Mouse (Mus musculus): ENCODE results near the gene Tuba4a.

The Tuba4a gene

DNA sequence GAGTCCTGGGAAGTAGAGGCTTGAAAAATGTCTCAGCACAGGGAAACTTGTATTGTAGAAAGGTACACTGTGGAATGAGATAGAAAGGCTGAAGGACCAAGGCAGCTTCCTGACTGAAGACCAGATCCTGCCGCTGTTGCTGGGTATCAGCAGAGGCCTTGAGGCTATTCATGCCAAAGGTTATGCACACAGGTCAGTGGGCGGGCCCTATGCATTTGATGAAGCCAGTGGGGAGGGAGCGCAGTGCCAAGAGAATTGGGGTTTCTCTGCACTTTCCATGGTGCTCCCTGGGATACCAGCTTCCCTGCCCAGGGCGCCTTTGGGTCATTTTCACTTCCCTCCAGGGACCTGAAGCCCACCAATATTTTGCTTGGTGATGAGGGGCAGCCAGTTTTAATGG lies 7.1 kb downstream of the Tuba4a start:
- no peak for DNase-seq (ENCODE audit: low spot score in 2 of 2)

DNA sequence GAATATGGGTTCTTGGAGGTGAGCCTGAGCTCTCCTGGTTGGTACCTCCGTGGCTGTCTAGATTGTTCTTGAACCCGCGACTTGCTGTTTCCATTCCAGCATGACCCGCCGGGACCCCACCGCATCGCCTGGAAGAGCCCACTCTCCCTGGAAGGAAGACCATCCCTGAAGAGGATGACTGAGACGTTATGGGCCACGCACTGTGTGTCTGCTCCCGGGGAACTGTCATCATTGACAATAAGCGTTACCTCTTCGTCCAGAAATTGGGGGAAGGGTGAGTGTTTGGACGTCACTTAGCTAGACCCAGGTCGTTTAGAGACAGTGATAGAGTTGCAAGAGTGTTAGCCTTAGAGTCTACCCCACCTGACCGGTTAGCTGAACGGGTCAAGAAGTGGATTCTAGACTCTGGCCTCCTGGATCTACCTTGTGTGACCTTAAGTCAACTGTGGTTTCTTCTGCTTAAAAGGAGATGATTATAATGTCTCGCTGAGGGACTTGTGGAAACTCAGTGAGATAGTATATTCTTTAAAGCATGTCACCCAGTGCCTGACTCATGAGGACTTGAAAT lies 8.4 kb downstream of the Tuba4a start:
- DNase-seq (ENCODE audit: low spot score in 2 of 2): no peak

DNA sequence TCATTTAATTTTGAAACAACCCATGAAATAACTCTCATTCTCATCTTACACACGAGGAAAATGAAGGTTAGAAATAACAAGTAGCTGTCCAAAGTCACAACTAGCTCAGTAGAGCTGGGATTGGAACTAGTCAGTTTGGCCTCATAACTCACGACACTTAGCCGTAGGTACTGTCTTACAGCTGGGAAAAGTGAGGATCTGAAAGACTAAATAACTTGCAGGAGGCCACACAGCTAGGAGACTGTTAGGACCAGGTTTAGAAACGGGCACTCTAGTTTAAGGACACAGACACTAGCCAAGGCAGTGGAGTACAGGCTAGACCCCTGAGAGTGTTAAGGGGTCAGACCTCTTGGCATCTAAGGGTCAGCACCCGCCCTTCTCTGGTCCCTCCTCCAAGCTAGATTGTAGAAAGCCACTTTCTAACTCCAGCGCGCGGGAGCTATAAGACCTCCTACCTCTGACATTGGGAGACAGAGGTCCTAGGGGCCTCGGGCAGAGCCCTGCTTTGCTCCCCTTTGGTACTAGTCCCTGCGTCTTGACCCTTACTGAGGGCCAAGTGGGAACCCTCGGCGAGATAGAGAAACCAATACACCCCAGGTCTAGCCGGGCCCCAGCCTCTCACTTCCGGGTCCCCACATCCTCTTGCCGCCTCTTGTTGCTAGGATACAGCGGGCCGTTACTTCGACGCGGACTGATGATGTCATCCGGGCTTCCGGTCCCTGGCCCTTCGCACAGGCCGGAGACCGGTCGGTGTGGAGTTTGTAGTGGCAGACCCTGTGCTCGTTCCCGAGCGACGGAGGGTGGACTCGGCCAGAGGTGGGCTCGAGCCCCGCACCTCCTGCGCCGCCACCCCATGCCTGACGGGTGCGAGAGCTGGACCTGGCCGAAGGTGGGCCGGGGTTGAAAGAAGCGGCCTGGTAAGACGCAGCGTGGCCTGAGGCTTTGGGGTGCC lies 9.3 kb downstream of the Tuba4a start, which contains the start of the genes Glb1l and Stk16:
TSS of gene Glb1l (minus strand) at position 678 of the 952 bp plus-strand sequence.
TSS of gene Stk16 (plus strand) at position 703 of the 952 bp plus-strand sequence.
- DNase-seq (ENCODE audit: low spot score in 2 of 2): peak; percentile 94 to 95

DNA sequence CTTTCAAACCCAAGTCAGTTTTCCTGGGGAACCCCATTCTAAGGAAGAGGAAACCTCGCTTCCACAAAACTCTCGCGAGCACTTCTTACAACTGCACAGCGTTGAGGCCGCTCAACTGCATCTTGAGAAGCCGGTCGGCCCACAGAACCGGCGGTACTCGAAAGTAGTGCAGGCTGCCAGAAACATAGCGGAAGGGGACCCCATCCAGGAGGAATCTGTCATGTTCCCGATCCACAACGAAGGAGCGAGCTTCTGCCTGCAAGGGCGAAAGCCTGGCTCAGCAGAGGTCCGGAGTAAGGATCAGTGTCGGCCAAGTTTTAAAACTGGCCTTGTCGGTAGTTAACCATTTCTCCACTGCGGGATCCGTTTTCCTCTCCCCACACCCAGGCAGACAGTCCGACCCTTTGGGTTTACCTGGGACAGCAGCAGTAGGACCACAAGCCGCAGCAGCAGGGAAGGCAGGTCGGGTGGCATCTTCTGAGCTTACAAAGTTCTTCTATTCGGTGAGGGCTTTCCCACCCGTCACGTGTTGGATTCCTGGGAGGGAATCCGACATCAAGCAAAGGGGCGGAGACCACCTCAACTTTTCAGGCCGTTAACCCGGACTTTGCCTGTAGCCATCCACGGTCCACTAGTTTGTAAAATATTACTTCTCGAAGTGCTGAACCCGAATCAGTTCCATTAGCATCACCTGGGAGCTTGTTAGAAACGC lies 10.5 kb downstream of the Tuba4a start:
- no peak for DNase-seq (ENCODE audit: low spot score in 2 of 2)

DNA sequence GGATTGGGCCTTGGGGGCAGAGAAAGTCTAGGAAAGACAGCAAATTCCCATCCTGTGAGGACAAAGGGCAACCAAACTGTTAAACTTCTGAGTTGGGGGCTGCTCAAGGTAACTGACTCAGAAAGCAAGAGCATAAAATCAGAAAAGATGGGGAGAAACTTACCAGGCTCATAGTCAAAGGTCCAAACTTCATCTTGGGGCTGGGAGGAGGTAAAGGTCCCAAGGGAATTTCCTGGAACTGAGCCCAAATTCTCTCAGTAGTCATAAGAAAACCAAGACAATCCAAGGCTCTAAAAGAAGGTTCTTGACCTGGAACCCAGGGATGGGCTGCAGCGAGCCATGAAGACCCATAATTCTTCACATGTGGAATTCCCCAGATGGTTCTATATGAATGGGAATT lies 18.4 kb downstream of the Tuba4a start:
- DNase-seq (ENCODE audit: low spot score in 2 of 2): no peak

DNA sequence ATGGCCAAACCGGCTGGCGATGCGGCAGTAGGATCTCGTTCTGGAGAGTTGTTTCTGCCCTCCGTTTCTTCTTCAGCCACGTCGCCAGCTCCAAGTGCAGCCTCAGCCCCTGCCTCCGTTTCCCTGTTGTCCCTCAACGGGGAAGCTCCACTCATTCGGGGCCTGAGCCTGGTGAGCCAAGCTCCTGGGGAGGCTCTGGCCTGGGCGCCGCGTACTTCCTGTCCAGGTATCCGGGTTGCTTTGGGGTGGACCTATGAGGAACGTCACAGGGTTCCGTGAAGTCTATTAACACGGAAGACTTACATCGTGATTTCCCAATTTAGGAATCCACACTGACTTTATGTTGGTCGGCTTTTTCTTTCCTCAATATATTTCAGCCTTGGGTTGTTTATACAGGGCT lies 27.2 kb downstream of the Tuba4a start:
- no peak for DNase-seq (ENCODE audit: low spot score in 2 of 2)

DNA sequence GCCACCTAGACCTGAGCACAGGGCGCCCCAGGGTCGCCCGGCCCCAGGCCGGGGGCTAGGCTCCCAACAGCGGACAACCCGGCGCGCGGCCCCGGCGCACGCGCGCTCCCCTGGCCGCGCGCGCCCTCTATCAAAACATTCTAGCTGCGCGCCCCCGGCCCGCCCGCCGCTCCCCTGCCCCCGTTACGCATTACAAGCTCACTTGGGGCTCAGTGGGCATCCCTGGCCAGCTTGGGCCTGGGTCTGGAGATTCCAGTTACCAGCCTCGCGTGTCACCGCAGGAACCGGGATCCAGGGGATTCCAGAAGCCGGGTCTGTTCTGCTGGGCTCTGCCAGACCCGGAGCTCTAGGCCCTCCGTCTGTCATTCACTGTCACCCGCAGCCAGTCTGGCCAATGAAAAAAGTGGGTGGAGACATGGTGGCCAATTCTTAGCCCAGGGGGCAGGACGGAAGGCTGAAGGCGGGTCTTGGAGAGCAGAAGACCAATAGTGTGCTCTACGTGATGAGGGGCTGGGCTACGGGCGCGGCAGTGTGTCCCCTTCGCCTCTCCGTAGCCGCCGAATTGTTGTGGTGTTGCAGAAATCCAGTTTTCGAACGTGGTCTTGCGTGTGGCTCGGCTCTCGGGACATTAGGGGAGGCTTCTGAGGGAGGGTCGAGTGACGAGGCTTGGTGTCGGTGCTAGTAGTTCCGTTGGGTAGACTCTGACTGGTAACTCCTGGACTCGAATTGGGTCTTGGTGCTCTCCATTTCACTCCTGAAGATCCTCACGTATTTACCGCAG lies 27.9 kb downstream of the Tuba4a start, which contains the start of the genes Ankzf1 and Atg9a:
TSS of gene Ankzf1 (plus strand) at position 530 of the 781 bp plus-strand sequence.
TSS of gene Atg9a (minus strand) at position 575 of the 781 bp plus-strand sequence.
- DNase-seq (ENCODE audit: low spot score in 2 of 2): peak; percentile 97 to 98

DNA sequence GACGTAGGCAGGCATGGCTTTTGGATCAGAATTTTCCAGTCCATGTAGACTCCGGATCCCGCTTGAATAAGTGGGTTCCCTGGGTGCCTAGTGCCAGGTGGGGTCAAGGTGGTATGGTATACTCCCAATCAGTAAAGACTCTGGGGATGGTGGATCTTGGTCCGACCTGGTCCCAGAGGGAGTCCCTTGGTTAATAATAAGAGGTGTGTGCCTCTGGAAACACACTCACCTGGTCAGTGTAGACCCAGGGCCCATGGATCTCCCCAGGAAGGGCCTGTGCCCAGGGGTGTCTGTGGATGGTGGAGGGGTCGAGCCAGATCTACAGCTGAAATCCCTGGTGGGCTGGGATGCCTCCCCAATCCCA lies 28.4 kb downstream of the Tuba4a start:
- DNase-seq (ENCODE audit: low spot score in 2 of 2): no peak

DNA sequence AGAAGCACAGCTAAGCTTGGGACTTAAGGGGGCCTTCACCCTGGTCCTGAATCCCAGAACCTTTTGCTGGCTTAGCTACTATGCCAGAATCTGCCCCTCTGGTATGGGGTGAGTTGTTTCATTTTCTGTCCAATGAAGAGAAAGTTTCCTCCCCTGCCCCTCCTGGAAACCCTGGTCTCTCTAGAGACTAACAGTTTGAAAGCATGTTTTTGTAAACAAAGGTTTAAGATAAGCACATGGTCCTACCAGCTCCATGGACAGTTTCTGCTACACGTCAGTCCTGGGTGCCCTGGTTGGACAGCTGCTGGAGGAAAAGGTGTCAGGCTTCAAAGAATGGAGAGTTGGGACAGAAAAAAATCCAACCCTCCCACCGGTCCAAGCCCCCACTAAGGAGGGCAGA lies 29.1 kb downstream of the Tuba4a start:
- DNase-seq (ENCODE audit: low spot score in 2 of 2): no peak

DNA sequence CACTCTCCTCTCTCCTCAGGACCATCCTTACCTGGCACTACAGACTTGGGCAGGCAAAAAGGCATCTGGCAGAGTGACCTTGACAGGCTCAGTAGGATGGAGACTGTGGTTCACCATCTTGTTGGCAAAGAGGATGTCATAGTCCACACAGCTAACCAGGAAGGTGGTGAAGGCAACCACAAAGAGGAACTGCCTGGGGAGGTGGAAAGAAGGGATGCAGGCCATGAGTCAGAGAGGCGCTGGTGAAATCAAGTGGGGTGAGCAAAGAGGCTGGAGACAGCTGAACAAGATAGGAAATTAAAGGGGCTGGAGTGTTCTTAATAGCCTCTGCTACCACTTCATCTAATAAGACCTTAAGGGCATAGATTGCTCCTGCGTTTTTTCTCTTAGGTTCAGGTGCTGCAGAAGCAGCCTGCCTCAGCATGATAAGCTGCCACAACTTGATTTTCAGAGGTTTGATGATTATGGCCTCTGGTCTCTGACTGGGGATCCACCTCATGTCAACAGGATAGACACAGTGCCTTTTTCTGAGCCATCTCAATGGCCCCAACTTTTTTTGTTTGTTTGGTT lies 31.7 kb downstream of the Tuba4a start:
- no peak for DNase-seq (ENCODE audit: low spot score in 2 of 2)

DNA sequence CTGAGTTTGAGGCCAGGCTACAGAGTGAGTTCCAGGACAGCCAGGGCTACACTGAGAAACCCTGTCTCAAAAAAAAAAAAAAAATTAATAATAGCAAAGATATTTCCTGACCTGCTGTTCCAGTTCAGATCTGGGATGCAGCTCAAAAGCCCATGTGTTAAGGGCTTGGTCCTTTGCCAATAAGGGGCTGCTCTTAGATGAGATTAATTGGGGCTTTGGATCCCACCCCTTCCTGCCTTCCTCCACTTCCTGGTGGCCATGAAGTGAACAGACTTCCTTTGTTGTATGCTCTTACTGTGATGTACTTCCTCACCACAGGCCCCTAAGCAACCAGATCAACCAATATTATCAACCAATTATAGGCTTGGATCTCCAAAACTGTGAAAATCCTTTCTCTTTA lies 32.5 kb downstream of the Tuba4a start:
- no peak for DNase-seq (ENCODE audit: low spot score in 2 of 2)

DNA sequence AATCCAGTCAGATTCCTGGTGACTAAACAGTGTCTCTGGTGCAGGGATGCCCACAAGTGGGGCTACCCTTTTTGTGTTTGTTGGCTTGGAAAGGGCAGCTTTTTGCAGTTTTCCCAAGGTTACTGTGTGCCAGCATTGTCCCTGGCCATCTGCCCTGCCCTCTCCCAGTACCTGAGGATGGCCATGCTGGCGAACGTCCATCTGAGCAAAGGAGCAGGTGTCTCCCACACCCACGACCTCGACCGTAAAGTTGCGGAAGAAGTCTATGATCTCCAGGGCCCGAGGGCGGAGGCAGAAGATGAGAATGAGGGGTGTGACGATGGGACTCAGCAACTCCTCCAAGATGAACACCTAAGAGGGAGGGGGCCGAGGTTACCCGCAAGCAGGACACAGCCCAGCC lies 34.2 kb downstream of the Tuba4a start:
- no peak for DNase-seq (ENCODE audit: low spot score in 2 of 2)

DNA sequence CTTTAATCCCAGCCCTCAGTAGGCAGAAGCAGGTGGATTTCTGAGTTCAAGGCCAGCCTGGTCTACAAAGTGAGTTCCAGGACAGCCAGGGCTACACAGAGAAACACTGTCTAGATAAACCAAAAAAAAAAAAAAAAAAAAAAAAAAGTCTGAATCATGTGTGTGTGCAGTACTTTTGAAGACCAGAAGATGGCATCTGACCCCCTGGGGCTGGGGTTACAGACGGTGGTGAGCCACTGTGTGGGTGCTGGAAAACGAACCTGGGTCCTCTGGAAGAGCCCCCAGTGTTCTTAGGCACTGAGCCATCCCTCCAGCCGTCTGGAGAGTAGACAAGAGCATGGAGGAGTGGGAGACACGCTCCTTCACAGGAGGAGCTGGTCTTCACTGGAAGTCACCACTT lies 37.5 kb downstream of the Tuba4a start:
- DNase-seq (ENCODE audit: low spot score in 2 of 2): no peak

DNA sequence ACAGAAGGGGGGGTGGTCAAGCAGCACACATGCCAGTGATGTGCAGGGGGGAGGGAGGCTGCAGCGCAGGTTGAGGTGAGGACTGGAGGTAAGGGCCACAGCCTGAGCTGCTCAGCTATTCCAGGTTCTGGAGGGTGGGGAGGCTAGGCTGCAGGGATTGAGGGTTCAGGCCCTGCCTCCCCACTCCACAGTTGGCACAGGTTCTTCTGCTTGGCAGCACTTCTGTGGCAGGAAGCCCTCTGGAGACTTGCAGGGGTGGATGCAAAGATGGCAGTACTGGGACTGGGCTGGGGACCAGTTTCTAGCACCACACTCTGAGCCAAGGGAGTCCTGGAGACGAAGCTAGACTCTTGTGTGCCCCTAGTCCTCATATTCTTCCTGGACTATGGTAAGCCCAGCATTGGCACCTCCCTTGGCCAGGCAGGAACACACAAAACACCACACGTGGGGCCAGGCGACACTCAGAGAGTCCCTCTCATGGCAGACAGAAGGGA lies 38.2 kb downstream of the Tuba4a start:
- no peak for DNase-seq (ENCODE audit: low spot score in 2 of 2)

DNA sequence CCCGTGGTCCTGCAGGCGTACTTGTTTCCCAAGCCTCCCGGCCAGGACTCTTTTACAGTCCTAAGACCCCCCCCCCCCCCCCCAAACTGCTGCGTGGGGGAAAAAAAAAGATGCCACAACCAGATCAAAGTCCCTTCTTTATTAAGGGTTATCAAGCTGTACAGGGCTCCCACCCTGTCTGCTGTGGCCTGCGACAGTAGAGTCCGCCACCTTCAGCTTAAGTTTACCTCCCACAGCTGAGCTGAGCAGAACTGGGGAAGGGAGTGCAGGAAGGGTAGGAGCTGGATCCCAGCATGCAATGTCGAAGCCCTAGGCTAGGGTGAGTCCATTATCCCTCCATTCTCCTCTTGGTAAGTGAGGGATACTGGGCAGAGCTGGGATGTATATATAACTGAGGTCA lies 38.9 kb downstream of the Tuba4a start:
- no peak for DNase-seq (ENCODE audit: low spot score in 2 of 2)

DNA sequence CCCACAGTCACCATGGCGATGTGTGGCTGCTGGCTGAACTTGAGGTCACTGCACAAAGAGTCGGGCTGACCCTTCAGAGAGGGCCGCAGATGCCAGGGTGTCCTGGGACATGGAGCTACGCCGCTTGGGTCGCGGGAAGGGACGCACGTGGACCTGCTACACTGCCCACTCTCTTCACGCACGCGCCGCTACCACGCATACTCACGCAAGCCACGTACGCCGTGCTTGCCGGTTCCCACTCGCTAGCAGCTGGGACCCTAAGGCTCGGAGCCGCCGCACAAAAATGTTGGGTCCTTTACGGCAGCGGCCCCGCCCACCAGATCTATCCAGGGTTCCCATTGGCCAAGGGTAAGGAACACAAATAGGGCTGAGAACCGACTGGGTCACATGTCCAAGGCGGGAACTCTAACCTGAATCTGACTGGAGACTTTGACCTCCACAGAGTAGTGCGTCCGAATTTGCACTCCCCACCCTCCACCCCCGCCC lies 39.5 kb downstream of the Tuba4a start, which contains the start of gene Abcb6:
TSS of gene Abcb6 (minus strand) at position 288 of the 486 bp plus-strand sequence.
- DNase-seq (ENCODE audit: low spot score in 2 of 2): peak; percentile 93

DNA sequence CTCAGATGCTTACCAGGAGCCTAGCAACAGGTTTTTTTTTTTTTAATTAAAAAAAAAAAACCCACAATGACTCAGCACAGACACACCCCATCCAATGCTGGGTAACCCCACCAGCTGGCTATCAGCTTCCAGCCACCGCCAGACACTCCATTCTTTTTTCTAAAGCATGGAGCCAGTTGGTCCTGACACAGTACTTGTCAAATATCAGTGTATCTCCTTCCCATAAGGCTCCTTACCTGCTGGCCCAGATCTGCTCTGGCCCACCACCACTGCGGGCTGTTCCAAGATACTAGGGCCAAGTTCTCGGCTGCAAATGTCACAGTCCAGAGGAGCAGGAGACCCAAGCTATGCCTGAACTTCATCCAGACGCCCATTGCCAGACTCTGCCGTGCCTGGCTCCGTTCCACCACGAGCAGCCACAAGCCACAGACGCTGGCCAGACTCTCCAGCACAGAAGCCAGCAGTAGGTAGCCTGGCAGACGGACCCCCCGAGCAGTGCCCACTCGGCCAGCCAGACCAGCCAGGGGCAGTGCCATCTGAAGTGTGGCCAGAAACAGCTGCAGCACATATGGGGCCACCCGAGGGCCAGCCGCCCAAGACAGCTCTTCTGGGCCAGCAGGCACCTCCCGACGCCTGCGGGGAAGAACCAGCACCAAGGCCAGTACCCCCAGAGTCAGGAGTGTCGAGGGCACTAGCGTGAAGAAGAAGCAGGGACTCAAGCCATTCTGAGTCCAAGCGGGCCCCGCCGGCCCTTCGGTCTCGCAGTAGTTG lies 40.1 kb downstream of the Tuba4a start:
- DNase-seq (ENCODE audit: low spot score in 2 of 2): peak in 1 of 2 experiments; percentile 26

DNA sequence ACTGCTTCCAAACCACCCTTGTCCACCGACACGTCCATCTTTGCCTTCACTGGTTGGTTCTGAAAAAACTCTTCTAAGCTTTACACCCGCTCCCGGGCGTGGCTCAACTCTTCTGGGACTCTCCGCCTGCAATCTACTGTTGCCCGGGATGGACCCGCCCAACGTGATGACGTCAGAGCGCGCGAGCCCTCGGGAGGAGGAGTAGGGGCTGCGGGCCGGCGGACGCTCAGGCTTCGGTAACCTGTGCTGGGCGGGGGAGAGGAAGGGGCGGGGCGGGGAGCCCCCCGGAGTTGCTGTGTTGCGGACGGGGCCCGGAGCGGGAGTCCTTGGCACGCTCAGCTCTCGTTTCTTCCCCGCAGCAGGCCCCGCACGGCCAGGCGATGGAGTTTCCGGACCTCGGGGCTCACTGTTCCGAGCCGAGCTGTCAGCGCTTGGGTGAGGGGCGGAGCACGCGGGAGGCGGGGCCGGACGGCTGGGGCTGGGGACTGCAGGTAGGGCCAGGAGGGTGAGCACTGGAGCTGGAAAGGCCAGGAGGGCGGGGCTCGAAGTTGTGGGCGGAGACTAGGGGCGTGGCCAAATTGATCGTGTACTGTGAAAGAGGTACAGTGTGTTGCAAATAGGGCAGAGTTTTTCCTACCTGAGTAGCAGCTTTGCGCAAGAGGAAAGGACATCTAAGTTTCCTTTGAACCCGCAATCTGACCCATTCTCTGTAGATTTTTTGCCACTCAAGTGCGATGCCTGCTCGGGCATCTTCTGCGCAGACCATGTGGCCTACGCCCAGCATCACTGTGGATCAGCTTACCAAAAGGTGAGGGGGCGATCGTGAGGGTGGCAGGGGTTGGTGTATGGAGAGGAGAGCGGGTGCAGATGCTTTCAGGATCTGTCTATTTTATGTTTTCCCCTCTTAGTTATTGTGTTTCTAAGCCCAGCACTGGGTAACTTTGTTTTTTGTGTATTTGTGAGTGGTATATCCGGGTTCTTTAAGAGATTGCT lies 50.9 kb downstream of the Tuba4a start, which contains the start of gene Zfand2b:
TSS of gene Zfand2b (plus strand) at position 175 of the 993 bp plus-strand sequence.
- peak; percentile 91 to 92 for DNase-seq (ENCODE audit: low spot score in 2 of 2)

DNA sequence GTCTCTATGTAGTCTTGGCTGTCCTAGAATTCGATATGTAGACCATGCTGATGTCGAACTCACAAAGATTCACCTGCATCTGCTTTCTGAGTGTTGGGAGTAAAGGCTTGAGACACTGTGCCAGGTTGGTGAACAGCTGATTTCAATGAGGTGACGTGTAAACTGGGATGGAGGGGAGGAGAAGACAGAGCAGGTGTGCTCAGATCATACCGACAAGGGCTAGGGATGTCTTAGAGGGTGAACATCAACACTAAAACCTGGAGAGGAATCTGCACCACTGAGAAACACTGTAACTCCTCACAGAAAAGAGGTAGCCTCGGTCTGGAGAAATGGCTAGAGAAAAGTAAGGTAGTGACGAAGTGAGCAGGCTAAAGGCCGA lies 51.6 kb downstream of the Tuba4a start:
- DNase-seq (ENCODE audit: low spot score in 2 of 2): no peak

Data from right cerebral cortex, postnatal 36 days (tissue).